Mouse (Mus musculus): Measurements from ENCODE around the gene Fam214b. TPM values are rescaled to one million over a fixed set of nuclear protein-coding genes. Genes with fewer than 3 reads are reported as not detected.

Fam214b gene
- polyA plus RNA-seq, 1 experiment from 2014 or later, result 32.5 TPM

GRCm38 (mm10) chr4:43058753-43059654 lies 13.0 kb upstream of the Fam214b start, which contains the start of gene Unc13b:
Unc13b (plus strand) TSS chr4:43058953.
- DNase-seq, result peak; percentile 97
- Histone ChIP-seq H3K9me3 (ENCODE audit: control insufficient read depth, low read length) (no peaks in the 10 kb centered on the region), H3K4me1 (ENCODE audit: control insufficient read depth, insufficient read depth, low read length) (peaks cover 11% of the 10 kb centered on the region), H3K27ac (replicated peaks; ENCODE audit: low read depth, low read length) (peak within 1 kb of the TSS; percentile 85), H3K4me3 (replicated peaks; ENCODE audit: low read depth, low read length) (peak within 1 kb of the TSS; percentile 82), H3K9ac (replicated peaks; ENCODE audit: low read length) (peak within 1 kb of the TSS; percentile 80), H3K27me3 (ENCODE audit: control insufficient read depth, insufficient read depth, low read length) (no peaks in the 10 kb centered on the region), H3K4me2 (ENCODE audit: low read length) (peak within 1 kb of the TSS; percentile 71), H3K36me3 (ENCODE audit: control insufficient read depth, insufficient read depth, low read length) (no peaks in the 10 kb centered on the region)
- WGBS, result under 1% methylated on average over 90 of the region's 90 CpGs
- peak; percentile 96 for ATAC-seq (ENCODE audit: low FRiP score, low TSS enrichment)

- 18% methylated on average over 8 of the region's 8 CpGs for WGBS
- Histone ChIP-seq H3K4me3 (replicated peaks; ENCODE audit: low read depth, low read length) (peak overlapping the region; percentile 82), H3K9ac (replicated peaks; ENCODE audit: low read length) (no peak overlapping the region), H3K27ac (replicated peaks; ENCODE audit: low read depth, low read length) (no peak overlapping the region), H3K27me3 (ENCODE audit: control insufficient read depth, insufficient read depth, low read length) (no peaks in the 10 kb centered on the region), H3K36me3 (ENCODE audit: control insufficient read depth, insufficient read depth, low read length) (no peaks in the 10 kb centered on the region), H3K9me3 (ENCODE audit: control insufficient read depth, low read length) (no peaks in the 10 kb centered on the region), H3K4me1 (ENCODE audit: control insufficient read depth, insufficient read depth, low read length) (peaks cover 11% of the 10 kb centered on the region), H3K4me2 (ENCODE audit: low read length) (peak overlapping the region; percentile 71)
- ATAC-seq (ENCODE audit: low FRiP score, low TSS enrichment) (peak; percentile 25; the same call in 1 of the 2 replicates), DNase-seq (no peak)
These were observed 12.4 kb upstream of the Fam214b start for GRCm38 (mm10) chr4:43058392-43058752.

GRCm38 (mm10) chr4:43057654-43058053 lies 11.6 kb upstream of the Fam214b start:
- Histone ChIP-seq H3K27ac (replicated peaks; ENCODE audit: low read depth, low read length) (no peak overlapping the region), H3K4me1 (ENCODE audit: control insufficient read depth, insufficient read depth, low read length) (peaks cover 11% of the 10 kb centered on the region), H3K4me3 (replicated peaks; ENCODE audit: low read depth, low read length) (no peak overlapping the region), H3K4me2 (ENCODE audit: low read length) (no peak overlapping the region), H3K9me3 (ENCODE audit: control insufficient read depth, low read length) (no peaks in the 10 kb centered on the region), H3K36me3 (ENCODE audit: control insufficient read depth, insufficient read depth, low read length) (no peaks in the 10 kb centered on the region), H3K27me3 (ENCODE audit: control insufficient read depth, insufficient read depth, low read length) (no peaks in the 10 kb centered on the region), H3K9ac (replicated peaks; ENCODE audit: low read length) (no peak overlapping the region)
- ATAC-seq (ENCODE audit: low FRiP score, low TSS enrichment), result no peak
- 96% methylated on average over 5 of the region's 5 CpGs for whole genome bisulfite sequencing
- DNase-seq, result no peak

GRCm38 (mm10) chr4:43052627-43053026 lies 6.6 kb upstream of the Fam214b start:
- H3K4me2 ChIP-seq (ENCODE audit: low read length), result no peak overlapping the region
- DNase-seq (peak; percentile 86), ATAC-seq (ENCODE audit: low FRiP score, low TSS enrichment) (no peak)
- no peak overlapping the region for H3K9ac ChIP-seq (replicated peaks; ENCODE audit: low read length)
- H3K4me1 ChIP-seq (ENCODE audit: control insufficient read depth, insufficient read depth, low read length), result no peaks in the 10 kb centered on the region
- WGBS, result 8% methylated on average over 4 of the region's 4 CpGs
- no peaks in the 10 kb centered on the region for H3K27me3 ChIP-seq (ENCODE audit: control insufficient read depth, insufficient read depth, low read length)
- no peak overlapping the region for H3K27ac ChIP-seq (replicated peaks; ENCODE audit: low read depth, low read length)
- H3K36me3 ChIP-seq (ENCODE audit: control insufficient read depth, insufficient read depth, low read length), result no peaks in the 10 kb centered on the region
- H3K4me3 ChIP-seq (replicated peaks; ENCODE audit: low read depth, low read length), result no peak overlapping the region
- no peaks in the 10 kb centered on the region for H3K9me3 ChIP-seq (ENCODE audit: control insufficient read depth, low read length)

- Histone ChIP-seq H3K36me3 (ENCODE audit: control insufficient read depth, insufficient read depth, low read length) (no peaks in the 10 kb centered on the region), H3K27me3 (ENCODE audit: control insufficient read depth, insufficient read depth, low read length) (no peaks in the 10 kb centered on the region), H3K9me3 (ENCODE audit: control insufficient read depth, low read length) (no peaks in the 10 kb centered on the region), H3K4me1 (ENCODE audit: control insufficient read depth, insufficient read depth, low read length) (peaks cover 25% of the 10 kb centered on the region), H3K4me3 (replicated peaks; ENCODE audit: low read depth, low read length) (no peak overlapping the region), H3K27ac (replicated peaks; ENCODE audit: low read depth, low read length) (no peak overlapping the region), H3K4me2 (ENCODE audit: low read length) (peak overlapping the region; percentile 71), H3K9ac (replicated peaks; ENCODE audit: low read length) (no peak overlapping the region)
- DNase-seq (peak; percentile 94), ATAC-seq (ENCODE audit: low FRiP score, low TSS enrichment) (no peak)
- WGBS, result 7% methylated on average over 5 of the region's 5 CpGs
These were observed 1.2 kb upstream of the Fam214b start for GRCm38 (mm10) chr4:43047231-43047630.

GRCm38 (mm10) chr4:43046607-43047006 lies 587 bp upstream of the Fam214b start:
- H3K4me3 ChIP-seq (replicated peaks; ENCODE audit: low read depth, low read length), result peak overlapping the region; percentile 52; the same call in 1 of the 2 replicates
- peaks cover 25% of the 10 kb centered on the region for H3K4me1 ChIP-seq (ENCODE audit: control insufficient read depth, insufficient read depth, low read length)
- no peak overlapping the region for H3K9ac ChIP-seq (replicated peaks; ENCODE audit: low read length)
- H3K36me3 ChIP-seq (ENCODE audit: control insufficient read depth, insufficient read depth, low read length), result no peaks in the 10 kb centered on the region
- no peak overlapping the region for H3K27ac ChIP-seq (replicated peaks; ENCODE audit: low read depth, low read length)
- H3K9me3 ChIP-seq (ENCODE audit: control insufficient read depth, low read length), result no peaks in the 10 kb centered on the region
- ATAC-seq (ENCODE audit: low FRiP score, low TSS enrichment) (no peak), DNase-seq (no peak)
- H3K4me2 ChIP-seq (ENCODE audit: low read length), result peak overlapping the region; percentile 71
- H3K27me3 ChIP-seq (ENCODE audit: control insufficient read depth, insufficient read depth, low read length), result no peaks in the 10 kb centered on the region
- 62% methylated on average over 5 of the region's 5 CpGs for WGBS

GRCm38 (mm10) chr4:43045285-43045658 lies 748 bp downstream of the Fam214b start:
- H3K36me3 ChIP-seq (ENCODE audit: control insufficient read depth, insufficient read depth, low read length), result no peaks in the 10 kb centered on the region
- ATAC-seq (ENCODE audit: low FRiP score, low TSS enrichment), result peak; percentile 1; the same call in 1 of the 2 replicates
- H3K4me3 ChIP-seq (replicated peaks; ENCODE audit: low read depth, low read length), result peak overlapping the region; percentile 52
- peak overlapping the region; percentile 92 for H3K27ac ChIP-seq (replicated peaks; ENCODE audit: low read depth, low read length)
- no peaks in the 10 kb centered on the region for H3K27me3 ChIP-seq (ENCODE audit: control insufficient read depth, insufficient read depth, low read length)
- WGBS, result 1% methylated on average over 13 of the region's 13 CpGs
- no peaks in the 10 kb centered on the region for H3K9me3 ChIP-seq (ENCODE audit: control insufficient read depth, low read length)
- DNase-seq, result peak; percentile 57
- peak overlapping the region; percentile 71 for H3K4me2 ChIP-seq (ENCODE audit: low read length)
- H3K4me1 ChIP-seq (ENCODE audit: control insufficient read depth, insufficient read depth, low read length), result peaks cover 31% of the 10 kb centered on the region
- H3K9ac ChIP-seq (replicated peaks; ENCODE audit: low read length), result peak overlapping the region; percentile 65

- WGBS, result 3% methylated on average over 4 of the region's 4 CpGs
These were observed 1.3 kb downstream of the Fam214b start for GRCm38 (mm10) chr4:43044673-43045072.

More at GRCm38 (mm10) chr4:43044673-43045072, 1.3 kb downstream of the Fam214b start:
- peak overlapping the region; percentile 52 for H3K4me3 ChIP-seq (replicated peaks; ENCODE audit: low read depth, low read length)
- no peak for ATAC-seq (ENCODE audit: low FRiP score, low TSS enrichment)
- H3K36me3 ChIP-seq (ENCODE audit: control insufficient read depth, insufficient read depth, low read length), result no peaks in the 10 kb centered on the region
- peak overlapping the region; percentile 92 for H3K27ac ChIP-seq (replicated peaks; ENCODE audit: low read depth, low read length)
- no peaks in the 10 kb centered on the region for H3K27me3 ChIP-seq (ENCODE audit: control insufficient read depth, insufficient read depth, low read length)
- H3K4me2 ChIP-seq (ENCODE audit: low read length), result peak overlapping the region; percentile 71
- H3K4me1 ChIP-seq (ENCODE audit: control insufficient read depth, insufficient read depth, low read length), result peaks cover 31% of the 10 kb centered on the region
- H3K9me3 ChIP-seq (ENCODE audit: control insufficient read depth, low read length), result no peaks in the 10 kb centered on the region
- peak overlapping the region; percentile 65 for H3K9ac ChIP-seq (replicated peaks; ENCODE audit: low read length)
- peak; percentile 38 for DNase-seq
